Mouse (Mus musculus): ENCODE measurements at regions not wholly inside any gene's neighbourhood (a gene's known extent, or its start where the extent isn't known, plus 50 kb on each side); places are given as distances from the start of the nearest gene placed in this dataset.

GRCm38 (mm10) chr19:26419781-26420180 is 185.1 kb upstream of the Smarca2 start:
- TF ChIP-seq HCFC1 (IDR thresholded peaks at IDR 0.05; ENCODE audit: borderline replicate concordance, insufficient read depth, low read length) (no peak), ZC3H11A (IDR thresholded peaks at IDR 0.05; ENCODE audit: borderline replicate concordance, low read depth, low read length) (no peak), ZNF384 (IDR thresholded peaks at IDR 0.05; ENCODE audit: low read depth, low read length) (no peak)
